Mouse (Mus musculus): ENCODE data around the gene Fcer1g. TPM values are rescaled to one million over a fixed set of nuclear protein-coding genes. Genes with fewer than 3 reads are reported as not detected.

Gene Fcer1g
- polyA plus RNA-seq, 1 experiment from 2014 or later = 33.8 TPM

GRCm38 (mm10) chr1:171275144-171275734 lies 41.1 kb upstream of the Fcer1g start:
- Histone ChIP-seq H3K36me3 (peaks cover 70% of the 10 kb centered on the region), H3K27me3 (no peaks in the 10 kb centered on the region), H3K9me3 (no peaks in the 10 kb centered on the region), H3K4me1 (replicated peaks) (peaks cover 31% of the 10 kb centered on the region), H3K4me3 (no peak overlapping the region), H3K9ac (no peak overlapping the region), H3K4me2 (no peak overlapping the region), H3K27ac (no peak overlapping the region)
- ATAC-seq (ENCODE audit: low FRiP score) = no peak
- 81% methylated on average over 11 of the region's 11 CpGs for WGBS

DNA sequence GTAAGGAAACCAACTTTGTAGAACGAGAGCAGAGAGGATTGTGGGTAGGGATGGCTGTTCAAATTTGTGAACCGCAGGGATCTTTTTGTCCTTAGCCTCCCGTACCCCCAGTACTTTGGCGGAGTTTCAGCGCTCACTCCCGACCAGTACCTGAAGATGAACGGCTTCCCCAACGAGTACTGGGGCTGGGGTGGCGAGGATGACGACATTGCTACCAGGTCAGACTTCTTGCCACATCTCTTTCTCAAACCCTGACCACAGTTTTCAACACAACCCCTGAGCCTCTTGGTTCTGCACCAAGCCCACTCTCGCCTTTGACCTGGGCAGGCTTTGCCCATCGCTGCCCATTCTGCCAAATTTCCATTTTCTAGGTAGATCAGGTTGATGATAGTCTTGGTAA lies 40.0 kb upstream of the Fcer1g start:
- Histone ChIP-seq H3K36me3 (peaks cover 70% of the 10 kb centered on the region), H3K4me1 (replicated peaks) (peaks cover 26% of the 10 kb centered on the region), H3K9ac (no peak overlapping the region), H3K4me3 (no peak overlapping the region), H3K4me2 (no peak overlapping the region), H3K27me3 (no peaks in the 10 kb centered on the region), H3K9me3 (no peaks in the 10 kb centered on the region), H3K27ac (no peak overlapping the region)
- WGBS = 94% methylated on average over 12 of the region's 12 CpGs
- no peak for ATAC-seq (ENCODE audit: low FRiP score)

DNA sequence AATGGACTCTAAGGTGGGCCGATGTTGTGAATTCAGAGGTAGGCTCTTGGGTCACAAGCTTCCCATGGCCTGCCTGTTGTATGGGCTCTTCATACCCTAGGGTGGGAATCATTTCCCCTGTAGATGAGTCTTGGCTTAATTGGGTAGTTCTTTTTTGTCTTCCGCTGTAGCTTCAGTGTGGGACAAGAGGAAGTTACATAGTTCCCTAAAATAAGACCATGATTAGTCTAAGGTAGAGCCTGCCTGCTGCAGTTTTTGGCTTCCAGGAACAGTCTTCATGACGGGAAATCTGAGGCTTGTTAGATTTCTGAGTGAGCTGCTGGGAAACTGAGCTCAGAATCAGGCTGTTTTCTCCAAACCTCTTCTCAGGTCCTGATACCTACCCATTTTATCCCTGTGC lies 37.9 kb upstream of the Fcer1g start:
- Histone ChIP-seq H3K4me1 (replicated peaks) (peaks cover 26% of the 10 kb centered on the region), H3K9ac (peak overlapping the region; percentile 24; the same call in 1 of the 2 replicates), H3K36me3 (peaks cover 54% of the 10 kb centered on the region), H3K27me3 (no peaks in the 10 kb centered on the region), H3K9me3 (no peaks in the 10 kb centered on the region), H3K27ac (no peak overlapping the region), H3K4me2 (peak overlapping the region; percentile 83), H3K4me3 (peak overlapping the region; percentile 67; the same call in 1 of the 2 replicates)
- no peak for ATAC-seq (ENCODE audit: low FRiP score)
- WGBS = 96% methylated on average over 3 of the region's 3 CpGs

GRCm38 (mm10) chr1:171271622-171272021 lies 37.5 kb upstream of the Fcer1g start:
- Histone ChIP-seq H3K27me3 (no peaks in the 10 kb centered on the region), H3K9me3 (no peaks in the 10 kb centered on the region), H3K27ac (no peak overlapping the region), H3K4me3 (peak overlapping the region; percentile 67; the same call in 1 of the 2 replicates), H3K4me1 (replicated peaks) (peaks cover 26% of the 10 kb centered on the region), H3K36me3 (peaks cover 50% of the 10 kb centered on the region), H3K4me2 (peak overlapping the region; percentile 83), H3K9ac (peak overlapping the region; percentile 24; the same call in 1 of the 2 replicates)
- 71% methylated on average over 10 of the region's 10 CpGs for WGBS
- ATAC-seq (ENCODE audit: low FRiP score) = no peak

DNA sequence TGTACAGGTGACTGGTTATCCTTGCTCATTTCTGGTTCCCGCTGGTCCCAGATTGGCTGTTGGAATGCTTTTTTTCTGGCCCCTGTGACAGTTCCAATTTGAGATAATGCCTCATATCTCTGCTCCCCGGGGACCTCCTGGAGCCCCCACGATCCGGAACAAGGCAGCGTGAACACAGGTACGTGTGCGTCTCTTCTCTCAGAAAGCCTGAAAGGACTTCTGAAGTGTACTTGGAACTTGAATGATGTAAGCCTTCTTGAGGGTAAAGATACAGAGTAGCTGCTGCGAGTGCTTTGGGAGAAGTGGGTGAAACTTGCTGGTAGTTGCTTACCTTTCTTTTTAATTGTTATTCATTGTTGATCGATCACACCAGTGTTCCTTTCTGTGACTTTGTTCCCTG lies 37.0 kb upstream of the Fcer1g start:
- H3K9ac ChIP-seq = peak overlapping the region; percentile 85
- peaks cover 26% of the 10 kb centered on the region for H3K4me1 ChIP-seq (replicated peaks)
- WGBS = 57% methylated on average over 9 of the region's 9 CpGs
- ATAC-seq (ENCODE audit: low FRiP score) = no peak
- 0 out of 2 replicates have a peak overlapping the region, but pooled peaks have one; percentile 1 for H3K27ac ChIP-seq
- no peaks in the 10 kb centered on the region for H3K27me3 ChIP-seq
- H3K36me3 ChIP-seq = peaks cover 45% of the 10 kb centered on the region
- H3K4me2 ChIP-seq = peak overlapping the region; percentile 83
- peak overlapping the region; percentile 67 for H3K4me3 ChIP-seq
- no peaks in the 10 kb centered on the region for H3K9me3 ChIP-seq

DNA sequence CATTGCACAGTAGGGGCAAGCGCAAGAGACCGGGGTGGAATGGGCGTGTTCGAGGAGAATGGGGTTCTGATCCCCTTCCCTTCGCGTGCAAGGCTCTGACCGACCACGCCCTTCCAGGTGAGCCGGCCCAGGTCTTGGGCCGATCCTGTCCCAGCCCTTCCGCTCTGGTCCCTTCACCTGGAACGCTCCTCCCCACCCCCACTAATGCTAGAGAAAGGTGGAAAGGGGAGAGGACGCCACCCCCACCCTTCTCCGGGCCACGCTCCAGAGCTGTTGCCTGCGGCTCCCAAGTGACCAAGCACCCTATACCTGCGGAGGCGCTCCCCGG lies 36.4 kb upstream of the Fcer1g start:
- H3K4me2 ChIP-seq = peak overlapping the region; percentile 83
- H3K9ac ChIP-seq = peak overlapping the region; percentile 85
- 1% methylated on average over 19 of the region's 19 CpGs for WGBS
- no peaks in the 10 kb centered on the region for H3K27me3 ChIP-seq
- H3K4me1 ChIP-seq (replicated peaks) = peaks cover 26% of the 10 kb centered on the region
- peak; percentile 77 for ATAC-seq (ENCODE audit: low FRiP score)
- peak overlapping the region; percentile 58 for H3K27ac ChIP-seq
- no peaks in the 10 kb centered on the region for H3K9me3 ChIP-seq
- peak overlapping the region; percentile 67 for H3K4me3 ChIP-seq
- peaks cover 39% of the 10 kb centered on the region for H3K36me3 ChIP-seq

GRCm38 (mm10) chr1:171269848-171270572 lies 35.8 kb upstream of the Fcer1g start, which contains the start of gene B4galt3:
TSS of gene B4galt3 (plus strand) at chr1:171270328.
- H3K4me2 ChIP-seq = peak within 1 kb of the TSS; percentile 83
- peak within 1 kb of the TSS; percentile 58 for H3K27ac ChIP-seq
- peak within 1 kb of the TSS; percentile 67 for H3K4me3 ChIP-seq
- ATAC-seq (ENCODE audit: low FRiP score) = peak; percentile 96
- H3K36me3 ChIP-seq = peaks cover 33% of the 10 kb centered on the region
- peaks cover 26% of the 10 kb centered on the region for H3K4me1 ChIP-seq (replicated peaks)
- H3K9me3 ChIP-seq = no peaks in the 10 kb centered on the region
- 3% methylated on average over 35 of the region's 36 CpGs for WGBS
- H3K9ac ChIP-seq = peak within 1 kb of the TSS; percentile 85
- H3K27me3 ChIP-seq = no peaks in the 10 kb centered on the region

- Histone ChIP-seq H3K27ac (no peak overlapping the region), H3K4me2 (no peak overlapping the region), H3K9me3 (no peaks in the 10 kb centered on the region), H3K4me3 (no peak overlapping the region), H3K27me3 (no peaks in the 10 kb centered on the region), H3K9ac (no peak overlapping the region), H3K4me1 (replicated peaks) (peaks cover 31% of the 10 kb centered on the region), H3K36me3 (peaks cover 17% of the 10 kb centered on the region)
- ATAC-seq (ENCODE audit: low FRiP score) = no peak
- WGBS = 74% methylated on average over 1 of the region's 1 CpGs
Measured at GRCm38 (mm10) chr1:171268341-171268740, 34.2 kb upstream of the Fcer1g start.

DNA sequence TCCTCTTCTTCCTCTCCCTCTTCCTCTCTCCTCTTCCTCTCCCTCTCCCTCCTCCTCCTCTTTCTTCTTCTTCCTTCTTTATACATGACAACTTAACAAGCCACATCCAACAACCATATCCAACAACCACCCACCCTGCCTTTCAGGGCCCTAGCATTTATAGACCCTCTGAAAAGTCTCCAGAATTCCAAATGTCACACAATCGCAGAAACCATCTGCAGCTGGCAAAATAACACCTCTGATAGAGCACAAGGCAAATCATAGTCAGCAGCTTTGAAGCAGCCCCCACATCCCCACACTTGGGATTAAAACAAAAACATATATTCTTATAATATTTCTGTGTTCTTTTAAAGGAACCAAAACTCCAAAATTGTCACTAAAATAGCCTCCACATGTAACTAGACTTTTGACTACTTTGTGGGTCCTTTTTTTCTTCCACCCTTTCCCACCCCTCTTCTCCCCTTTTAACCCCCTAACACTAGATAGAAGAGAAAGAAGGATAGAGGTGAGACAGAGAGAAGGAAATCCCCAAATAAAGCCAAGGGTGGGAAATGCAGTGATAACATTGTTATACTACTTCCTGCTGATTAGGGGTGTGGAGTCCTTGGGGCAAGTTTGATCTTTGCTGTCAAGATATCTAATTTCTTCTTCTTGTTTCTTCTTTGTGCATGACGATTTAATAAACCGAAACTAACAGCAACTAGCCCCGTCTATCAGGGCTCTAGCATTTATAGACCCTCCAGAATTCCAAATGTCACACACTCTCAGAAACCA lies 32.0 kb upstream of the Fcer1g start:
- Histone ChIP-seq H3K36me3 (no peaks in the 10 kb centered on the region), H3K4me3 (no peak overlapping the region), H3K4me1 (replicated peaks) (peaks cover 28% of the 10 kb centered on the region), H3K9me3 (no peaks in the 10 kb centered on the region), H3K27ac (no peak overlapping the region), H3K27me3 (no peaks in the 10 kb centered on the region), H3K9ac (no peak overlapping the region), H3K4me2 (no peak overlapping the region)
- WGBS = 81% methylated on average over 4 of the region's 4 CpGs
- ATAC-seq (ENCODE audit: low FRiP score) = no peak

- Histone ChIP-seq H3K9ac (no peak overlapping the region), H3K36me3 (0 out of 2 replicates have a peak, but pooled peaks cover 3% of the 10 kb centered on the region), H3K4me3 (no peak overlapping the region), H3K27ac (peak overlapping the region; percentile 58; the same call in 1 of the 2 replicates), H3K4me2 (peak overlapping the region; percentile 54; the same call in 1 of the 2 replicates), H3K27me3 (peaks cover 3% of the 10 kb centered on the region; the same call in 1 of the 2 replicates), H3K9me3 (no peaks in the 10 kb centered on the region), H3K4me1 (replicated peaks) (peaks cover 16% of the 10 kb centered on the region)
- WGBS = 80% methylated on average over 3 of the region's 3 CpGs
- no peak; the same call in none of the 2 replicates for ATAC-seq (ENCODE audit: low FRiP score)
Measured at GRCm38 (mm10) chr1:171263666-171264461, 29.7 kb upstream of the Fcer1g start.

DNA sequence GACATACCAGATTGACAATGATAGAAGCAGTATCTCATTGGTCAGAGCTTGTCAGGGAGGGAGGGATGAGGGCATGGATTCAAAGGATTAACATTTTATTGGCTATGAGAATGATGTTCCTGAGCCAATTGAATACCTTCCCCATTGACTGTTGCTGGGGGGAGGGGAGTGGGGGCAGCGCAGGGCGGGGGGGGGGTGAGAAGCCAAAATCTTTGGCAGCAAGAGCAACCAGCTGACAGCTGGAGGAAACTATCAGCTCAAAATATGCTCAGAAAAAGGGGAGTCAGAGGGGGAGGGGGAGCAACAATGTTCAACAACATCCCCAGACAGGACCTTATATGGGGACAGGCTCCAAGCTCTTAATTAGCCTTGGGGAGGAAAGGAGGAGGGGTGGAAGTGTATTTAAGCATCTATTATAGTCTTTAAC lies 29.0 kb upstream of the Fcer1g start:
- Histone ChIP-seq H3K4me3 (peak overlapping the region; percentile 28; the same call in 1 of the 2 replicates), H3K27me3 (peaks cover 3% of the 10 kb centered on the region; the same call in 1 of the 2 replicates), H3K4me1 (replicated peaks) (peaks cover 16% of the 10 kb centered on the region), H3K4me2 (peak overlapping the region; percentile 54), H3K9me3 (no peaks in the 10 kb centered on the region), H3K36me3 (0 out of 2 replicates have a peak, but pooled peaks cover 3% of the 10 kb centered on the region), H3K27ac (peak overlapping the region; percentile 58), H3K9ac (0 out of 2 replicates have a peak overlapping the region, but pooled peaks have one; percentile 64)
- WGBS = 2% methylated on average over 2 of the region's 2 CpGs
- ATAC-seq (ENCODE audit: low FRiP score) = peak; percentile 89

Measured in hindbrain, embryonic 13.5 days (tissue).